Mouse (Mus musculus) testis, postnatal 14 days (tissue): ENCODE measurements around the gene Megf9.

ENCODE experiments used
- DNase-seq: peaks from one replicate; pipeline ENCODE4 v3.0.0; 2021; ENCODE audit warnings: low spot score

Megf9 gene

GRCm38 (mm10) chr4:70412126-70412525, 122.7 kb downstream of the Megf9 start:
- DNase-seq, result no peak

DNA sequence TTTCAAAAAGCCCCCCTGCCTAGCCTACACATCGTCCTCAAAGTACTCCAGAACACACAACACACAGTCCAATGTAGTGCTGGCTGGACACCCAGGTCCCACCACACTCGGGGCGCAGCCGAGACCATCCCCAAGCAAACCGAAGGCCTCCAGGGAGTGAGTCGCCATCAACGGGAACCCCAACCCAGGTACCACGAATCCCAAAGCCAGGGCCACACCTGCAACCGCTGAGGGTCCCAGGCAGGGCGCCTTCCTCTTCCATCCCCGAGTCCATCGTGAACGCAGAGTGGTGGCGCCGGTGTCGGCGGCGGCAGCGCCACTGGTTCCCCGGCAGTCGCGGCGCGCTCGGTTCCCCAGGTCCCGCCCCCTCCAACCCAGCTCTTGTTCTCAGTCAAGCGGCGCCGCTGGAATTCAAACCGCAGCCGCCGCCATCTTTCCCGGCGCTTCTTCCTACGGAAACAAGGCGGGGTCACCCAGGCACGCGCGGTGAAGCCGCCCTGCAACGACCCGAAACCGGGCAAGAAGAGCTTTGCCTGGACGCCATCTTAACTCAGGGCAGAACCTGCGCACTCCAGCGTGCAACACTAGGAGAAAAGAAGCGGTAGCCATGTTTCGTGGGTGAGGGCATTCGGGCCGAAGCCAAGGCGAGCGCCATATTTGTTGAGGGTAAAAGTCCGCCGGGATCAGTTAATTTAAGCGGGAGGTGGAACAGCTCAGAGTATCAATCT, 124.6 kb downstream of the Megf9 start, which contains the start of gene Cdk5rap2:
Gene Cdk5rap2 (minus strand): TSS at position 450 of the 728 bp plus-strand sequence.
- peak; percentile 97 for DNase-seq

DNA sequence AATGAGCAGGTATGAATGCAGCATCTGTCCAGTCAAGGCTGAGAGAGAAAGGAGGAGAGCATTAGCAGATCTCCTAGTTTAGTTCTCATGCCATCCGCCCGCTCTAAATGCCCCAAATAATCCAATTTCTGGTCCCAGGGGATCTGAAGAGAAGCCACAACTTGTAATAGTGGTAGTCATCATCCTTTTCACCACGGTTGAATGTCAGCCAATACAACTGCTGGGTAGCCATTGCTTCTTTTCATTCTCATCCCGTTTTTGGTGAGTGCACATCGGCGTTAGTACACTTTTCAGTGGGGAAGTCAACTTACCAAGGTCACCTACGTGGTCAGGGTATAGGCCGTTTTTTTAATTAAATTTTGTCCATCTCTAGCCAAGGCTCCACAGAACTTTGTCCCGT, 125.3 kb downstream of the Megf9 start:
- no peak for DNase-seq

- no peak for DNase-seq
These were observed 132.5 kb downstream of the Megf9 start for GRCm38 (mm10) chr4:70402109-70402819.

DNA sequence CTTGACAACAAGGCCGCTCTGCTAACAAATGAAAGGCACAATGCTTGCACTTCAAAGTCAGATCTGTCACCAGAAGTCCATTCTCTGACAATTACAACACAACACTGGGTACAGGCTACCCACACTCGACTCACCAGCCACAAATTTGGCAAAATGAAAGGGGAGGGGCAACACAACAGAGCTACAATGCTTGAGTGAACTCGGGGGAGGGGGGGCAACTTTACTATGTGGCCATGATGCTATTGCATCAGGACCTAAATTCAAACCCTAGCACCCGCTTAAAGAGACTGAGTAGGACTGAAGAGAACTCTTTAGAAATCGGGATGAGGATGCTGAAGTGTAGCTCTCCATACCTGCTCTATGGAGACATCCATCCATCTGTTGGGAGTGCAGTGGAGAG, 135.3 kb downstream of the Megf9 start:
- no peak for DNase-seq

GRCm38 (mm10) chr4:70399074-70399473, 135.7 kb downstream of the Megf9 start:
- no peak for DNase-seq

- DNase-seq, result no peak
These were observed 136.7 kb downstream of the Megf9 start for GRCm38 (mm10) chr4:70398088-70398487.

GRCm38 (mm10) chr4:70396701-70397100, 138.1 kb downstream of the Megf9 start:
- no peak for DNase-seq

DNA sequence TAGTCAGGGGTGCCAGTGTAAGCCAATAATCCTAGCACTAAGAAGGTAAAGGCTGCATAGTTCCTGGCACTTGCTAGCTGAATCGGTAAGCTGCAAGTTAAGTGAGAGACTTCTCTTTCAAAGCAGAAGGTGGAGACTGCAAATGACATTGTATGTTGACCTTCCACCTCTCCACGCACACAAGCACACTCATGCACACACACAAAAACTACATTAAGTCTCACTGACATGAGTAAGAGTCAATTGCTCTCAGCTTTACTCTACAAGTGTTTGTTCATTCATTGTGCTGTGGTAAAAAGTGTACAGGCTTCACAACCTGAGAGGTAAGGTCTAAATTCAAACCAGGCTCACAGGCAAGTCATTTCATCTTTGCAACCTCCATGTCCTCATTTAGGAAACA, 140.1 kb downstream of the Megf9 start:
- DNase-seq, result no peak

DNA sequence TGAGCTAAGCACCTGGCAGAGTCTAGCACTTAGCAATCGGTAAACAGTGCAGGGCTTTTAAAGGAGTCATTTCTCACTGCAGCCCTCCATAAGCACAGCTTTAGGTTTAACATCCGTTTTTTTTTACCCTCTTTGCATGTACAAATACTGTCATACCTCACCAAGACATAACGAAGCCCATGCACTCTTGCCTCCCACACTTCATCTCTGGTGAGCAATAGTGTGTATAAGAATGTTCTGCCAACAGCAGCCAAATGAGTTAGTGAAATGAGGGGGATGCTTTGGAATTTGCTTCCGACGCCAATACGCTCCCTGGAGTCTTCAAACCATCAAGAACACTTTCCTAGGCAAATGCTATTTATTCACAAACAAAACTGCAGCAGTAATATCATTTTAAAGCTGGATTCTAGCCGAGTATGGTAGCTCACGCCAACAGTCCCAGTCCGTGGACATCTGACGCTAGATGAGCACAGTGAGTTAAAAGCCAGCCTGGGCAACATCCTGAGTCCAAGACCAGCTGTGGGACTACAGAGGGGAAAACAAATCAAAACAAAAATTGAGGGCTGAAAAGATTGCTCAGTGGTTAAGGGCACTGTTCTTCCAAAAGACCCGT, 142.9 kb downstream of the Megf9 start:
- no peak for DNase-seq

DNA sequence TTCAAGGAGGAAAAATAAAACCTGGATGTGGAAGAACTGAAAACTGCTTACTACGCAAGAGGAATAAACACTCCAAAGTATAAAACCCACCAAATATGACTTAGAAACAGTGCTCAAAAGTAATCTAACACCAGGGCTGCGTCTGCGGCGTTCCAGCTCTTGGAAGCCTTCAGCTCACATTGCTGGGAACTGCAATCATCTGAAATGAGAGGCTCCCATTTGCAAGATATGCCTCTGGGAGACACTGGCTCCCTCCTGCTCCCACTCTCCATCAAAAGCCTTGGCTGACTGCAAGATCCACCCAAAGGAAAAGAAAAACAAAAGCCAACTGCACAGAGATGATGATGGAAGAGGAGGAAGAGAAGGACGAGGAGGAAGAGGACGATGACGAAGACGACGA, 143.7 kb downstream of the Megf9 start:
- DNase-seq, result no peak

GRCm38 (mm10) chr4:70386206-70386605, 148.6 kb downstream of the Megf9 start:
- DNase-seq, result no peak

DNA sequence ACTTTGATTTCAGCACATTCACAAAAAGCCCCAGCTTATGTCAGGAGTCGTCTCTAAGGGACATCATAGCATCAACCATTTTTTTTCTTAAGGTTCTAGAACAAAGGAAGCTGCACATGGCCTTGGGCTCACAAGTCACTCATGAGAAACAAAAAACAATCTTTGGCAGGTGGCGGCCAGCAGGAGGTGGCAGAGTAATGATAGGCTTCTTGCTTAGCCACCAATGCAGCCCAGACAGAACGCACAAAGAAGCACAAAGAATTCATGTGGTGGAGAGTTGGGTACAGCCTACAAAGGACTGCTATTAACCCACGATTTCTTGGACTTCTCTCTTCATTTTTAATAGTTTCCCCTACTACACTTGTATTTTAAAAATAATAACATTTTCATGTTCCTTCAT, 157.4 kb downstream of the Megf9 start:
- no peak for DNase-seq
